Mouse (Mus musculus) cerebellum, postnatal 14 days (tissue): Measurements from ENCODE around the gene 4933436I01Rik.

ENCODE experiments used
- DNase-seq, 2 experiments: peaks; one replicate each; pipeline ENCODE4 v3.0.0; 2021; ENCODE audit warnings: mixed read lengths in 2 of 2

The 4933436I01Rik gene

GRCm38 (mm10) chrX:67921350-67921749 lies at the start of gene 4933436I01Rik:
TSS of gene 4933436I01Rik (minus strand) at chrX:67921450.
- no peak for DNase-seq

GRCm38 (mm10) chrX:67924769-67925470 lies 3.7 kb upstream of the 4933436I01Rik start:
- peak; percentile 16 to 37 for DNase-seq

GRCm38 (mm10) chrX:67883406-67883805 lies 37.8 kb downstream of the 4933436I01Rik start:
- DNase-seq, result no peak
